Mouse (Mus musculus): Measurements from ENCODE around the gene Ltb4r1. TPM values are rescaled to one million over a fixed set of nuclear protein-coding genes. Genes with fewer than 3 reads are reported as not detected.

Ltb4r1 gene
- polyA plus RNA-seq, 1 experiment from 2014 or later = 0.28 TPM

DNA sequence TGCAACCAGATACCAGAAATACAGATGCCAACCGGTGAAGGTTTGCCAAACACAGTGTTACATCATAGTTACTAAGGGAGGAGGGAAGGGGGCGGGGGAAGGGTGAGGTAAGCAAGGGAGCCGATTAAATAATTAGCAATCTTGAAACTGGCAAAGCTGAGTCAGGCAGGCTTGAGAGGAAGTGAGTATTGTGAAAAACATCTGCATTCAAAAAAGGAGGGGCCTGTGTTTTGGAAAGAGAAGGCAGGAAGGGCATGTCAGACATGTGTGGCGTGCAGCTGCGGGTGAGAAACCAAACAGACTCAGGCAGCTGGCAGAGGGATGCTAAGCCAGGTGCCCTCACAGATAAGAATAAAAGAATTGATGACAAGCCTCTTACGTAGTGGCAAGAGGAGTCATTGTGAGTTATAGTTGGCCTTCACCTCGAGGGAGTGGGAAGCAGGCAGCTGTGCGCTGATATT lies 41.3 kb upstream of the Ltb4r1 start:
- H3K4me1 ChIP-seq (ENCODE audit: control insufficient read depth, insufficient read depth, low read length) = no peaks in the 10 kb centered on the region
- no peak overlapping the region for H3K4me3 ChIP-seq (ENCODE audit: low read depth, low read length)
- ATAC-seq = no peak
- no peaks in the 10 kb centered on the region for H3K9me3 ChIP-seq (replicated peaks; ENCODE audit: control insufficient read depth, low read length)
- H3K27me3 ChIP-seq (replicated peaks; ENCODE audit: control insufficient read depth, insufficient read depth, low read length) = no peaks in the 10 kb centered on the region
- H3K36me3 ChIP-seq (ENCODE audit: control insufficient read depth, insufficient read depth, low read length) = peaks cover under 1% of the 10 kb centered on the region; the same call in 1 of the 2 replicates
- 64% methylated on average over 8 of the region's 8 CpGs for WGBS
- no peak for DNase-seq (ENCODE audit: low spot score)
- H3K27ac ChIP-seq (ENCODE audit: low read depth, low read length) = no peak overlapping the region
- no peak overlapping the region for H3K4me2 ChIP-seq (ENCODE audit: low read length)
- no peak overlapping the region for H3K9ac ChIP-seq (ENCODE audit: low read length)

DNA sequence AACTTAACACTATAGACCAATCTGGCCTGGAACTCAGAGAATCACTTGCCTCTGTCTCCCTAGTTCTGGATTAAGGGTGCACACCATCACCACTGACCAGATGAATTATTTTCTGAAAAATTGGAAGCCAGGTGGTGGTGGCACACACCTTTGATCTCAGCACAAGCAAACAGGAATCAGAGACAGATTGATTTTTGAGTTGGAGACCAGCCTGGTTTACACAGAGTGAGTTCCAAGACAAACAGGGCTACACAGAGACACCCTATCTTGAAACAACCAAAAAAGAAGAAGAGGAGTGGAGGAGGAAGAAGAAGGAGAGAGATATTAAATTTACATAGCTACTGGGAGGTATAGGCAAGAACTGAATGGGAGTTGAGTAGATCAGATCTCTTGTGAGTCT lies 39.5 kb upstream of the Ltb4r1 start:
- ATAC-seq = no peak

DNA sequence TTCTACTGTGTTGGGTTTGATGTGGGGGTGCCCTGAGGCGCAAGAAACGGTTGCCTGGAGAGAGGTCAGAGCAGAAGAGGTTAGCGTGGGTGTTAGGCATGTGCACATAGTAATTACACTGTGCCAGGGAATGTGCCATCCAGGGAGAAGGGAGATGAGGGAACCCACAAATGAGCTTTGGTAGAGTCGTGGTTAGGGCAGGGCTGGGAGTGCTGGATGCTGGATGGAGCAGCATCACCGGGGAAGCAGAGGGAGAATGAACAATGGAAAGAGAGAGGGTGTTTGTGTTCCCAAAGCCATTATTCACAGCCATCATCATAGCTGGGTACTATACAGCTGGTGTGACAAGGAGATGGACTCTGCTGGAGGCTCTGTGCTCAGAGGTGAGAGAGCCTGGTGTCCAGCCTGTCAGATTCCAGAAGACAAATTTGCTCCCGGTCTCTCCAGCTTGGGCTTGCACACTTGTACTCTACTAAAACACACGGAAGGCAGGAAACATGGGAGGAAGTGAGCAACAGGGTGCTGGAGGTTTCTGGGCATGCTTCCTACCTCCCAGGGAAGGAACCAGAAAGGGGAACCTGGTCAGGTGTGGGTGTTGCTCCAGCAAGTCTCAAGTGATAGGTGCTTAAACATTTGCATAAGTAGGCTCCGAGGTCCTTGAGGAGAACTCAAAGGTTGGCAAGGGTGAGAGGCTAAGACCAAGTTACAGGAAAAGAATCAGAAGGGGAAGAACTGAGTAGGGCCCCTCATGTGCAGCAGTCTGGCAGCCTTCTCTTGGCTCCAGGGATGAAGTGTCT lies 37.7 kb upstream of the Ltb4r1 start:
- Histone ChIP-seq H3K4me1 (ENCODE audit: control insufficient read depth, insufficient read depth, low read length) (no peaks in the 10 kb centered on the region), H3K4me2 (ENCODE audit: low read length) (no peak overlapping the region), H3K36me3 (ENCODE audit: control insufficient read depth, insufficient read depth, low read length) (no peaks in the 10 kb centered on the region), H3K9ac (ENCODE audit: low read length) (no peak overlapping the region), H3K27ac (ENCODE audit: low read depth, low read length) (no peak overlapping the region), H3K4me3 (ENCODE audit: low read depth, low read length) (no peak overlapping the region), H3K9me3 (replicated peaks; ENCODE audit: control insufficient read depth, low read length) (no peaks in the 10 kb centered on the region), H3K27me3 (replicated peaks; ENCODE audit: control insufficient read depth, insufficient read depth, low read length) (no peaks in the 10 kb centered on the region)
- 74% methylated on average over 8 of the region's 8 CpGs for WGBS
- ATAC-seq (no peak), DNase-seq (ENCODE audit: low spot score) (no peak)

More for the DNA sequence above, 39.5 kb upstream of the Ltb4r1 start:
- H3K27ac ChIP-seq (ENCODE audit: low read depth, low read length) = no peak overlapping the region
- H3K4me3 ChIP-seq (ENCODE audit: low read depth, low read length) = no peak overlapping the region
- DNase-seq (ENCODE audit: low spot score) = no peak
- no peak overlapping the region for H3K4me2 ChIP-seq (ENCODE audit: low read length)
- no peaks in the 10 kb centered on the region for H3K4me1 ChIP-seq (ENCODE audit: control insufficient read depth, insufficient read depth, low read length)
- H3K27me3 ChIP-seq (replicated peaks; ENCODE audit: control insufficient read depth, insufficient read depth, low read length) = no peaks in the 10 kb centered on the region
- H3K9ac ChIP-seq (ENCODE audit: low read length) = no peak overlapping the region
- H3K36me3 ChIP-seq (ENCODE audit: control insufficient read depth, insufficient read depth, low read length) = no peaks in the 10 kb centered on the region
- H3K9me3 ChIP-seq (replicated peaks; ENCODE audit: control insufficient read depth, low read length) = no peaks in the 10 kb centered on the region

DNA sequence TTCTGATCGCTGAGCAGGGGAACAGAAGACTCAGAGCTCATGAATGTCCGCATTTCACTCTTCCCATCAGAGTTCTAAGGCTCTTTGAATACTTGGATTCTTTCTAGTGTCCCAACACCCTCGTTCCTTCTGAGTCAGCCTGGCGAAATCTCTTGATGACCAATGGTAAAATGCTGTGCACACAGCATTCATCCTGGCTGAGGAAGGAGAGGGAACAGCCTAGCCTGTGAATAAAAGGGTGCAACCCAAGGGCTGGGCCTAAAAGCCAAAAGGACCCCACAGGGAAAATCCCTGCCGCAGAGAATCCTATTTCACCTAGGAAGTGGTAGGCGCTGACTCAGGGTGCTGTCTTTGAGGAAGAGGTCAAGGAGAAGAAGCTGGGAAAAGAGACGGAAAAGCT lies 35.6 kb upstream of the Ltb4r1 start:
- H3K36me3 ChIP-seq (ENCODE audit: control insufficient read depth, insufficient read depth, low read length) = no peaks in the 10 kb centered on the region
- no peaks in the 10 kb centered on the region for H3K9me3 ChIP-seq (replicated peaks; ENCODE audit: control insufficient read depth, low read length)
- no peak overlapping the region for H3K27ac ChIP-seq (ENCODE audit: low read depth, low read length)
- no peak overlapping the region for H3K9ac ChIP-seq (ENCODE audit: low read length)
- H3K27me3 ChIP-seq (replicated peaks; ENCODE audit: control insufficient read depth, insufficient read depth, low read length) = no peaks in the 10 kb centered on the region
- H3K4me3 ChIP-seq (ENCODE audit: low read depth, low read length) = no peak overlapping the region
- H3K4me2 ChIP-seq (ENCODE audit: low read length) = no peak overlapping the region
- ATAC-seq = no peak
- 71% methylated on average over 7 of the region's 7 CpGs for WGBS
- DNase-seq (ENCODE audit: low spot score) = no peak
- no peaks in the 10 kb centered on the region for H3K4me1 ChIP-seq (ENCODE audit: control insufficient read depth, insufficient read depth, low read length)

DNA sequence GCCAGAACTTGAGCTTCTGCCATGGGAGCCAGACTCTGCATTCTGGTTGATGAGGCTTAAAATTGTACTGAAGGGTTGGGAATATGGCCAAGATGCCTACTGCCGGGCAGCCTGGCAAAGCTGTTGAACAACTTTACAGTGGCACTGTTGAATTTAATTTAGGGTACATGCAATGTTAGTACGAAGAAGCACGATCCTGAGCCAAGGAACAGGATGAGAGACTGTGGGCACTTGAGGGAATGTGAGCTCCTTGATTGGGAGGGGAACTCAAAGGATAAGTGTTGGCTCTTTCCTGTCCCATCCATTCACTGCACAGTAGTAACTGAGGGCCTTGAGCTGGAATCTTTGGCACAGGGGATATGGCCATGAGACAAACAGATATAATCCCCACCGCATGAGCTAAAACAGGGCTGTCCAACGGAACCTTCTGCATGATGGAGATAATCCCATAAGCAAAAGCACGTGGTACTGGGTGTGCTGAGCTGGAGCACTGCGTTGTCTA lies 35.2 kb upstream of the Ltb4r1 start:
- 66% methylated on average over 7 of the region's 7 CpGs for WGBS
- Histone ChIP-seq H3K9me3 (replicated peaks; ENCODE audit: control insufficient read depth, low read length) (no peaks in the 10 kb centered on the region), H3K27me3 (replicated peaks; ENCODE audit: control insufficient read depth, insufficient read depth, low read length) (no peaks in the 10 kb centered on the region), H3K4me2 (ENCODE audit: low read length) (no peak overlapping the region), H3K4me1 (ENCODE audit: control insufficient read depth, insufficient read depth, low read length) (no peaks in the 10 kb centered on the region), H3K27ac (ENCODE audit: low read depth, low read length) (no peak overlapping the region), H3K36me3 (ENCODE audit: control insufficient read depth, insufficient read depth, low read length) (no peaks in the 10 kb centered on the region), H3K4me3 (ENCODE audit: low read depth, low read length) (no peak overlapping the region), H3K9ac (ENCODE audit: low read length) (no peak overlapping the region)
- ATAC-seq = no peak
- DNase-seq (ENCODE audit: low spot score) = peak; percentile 66

DNA sequence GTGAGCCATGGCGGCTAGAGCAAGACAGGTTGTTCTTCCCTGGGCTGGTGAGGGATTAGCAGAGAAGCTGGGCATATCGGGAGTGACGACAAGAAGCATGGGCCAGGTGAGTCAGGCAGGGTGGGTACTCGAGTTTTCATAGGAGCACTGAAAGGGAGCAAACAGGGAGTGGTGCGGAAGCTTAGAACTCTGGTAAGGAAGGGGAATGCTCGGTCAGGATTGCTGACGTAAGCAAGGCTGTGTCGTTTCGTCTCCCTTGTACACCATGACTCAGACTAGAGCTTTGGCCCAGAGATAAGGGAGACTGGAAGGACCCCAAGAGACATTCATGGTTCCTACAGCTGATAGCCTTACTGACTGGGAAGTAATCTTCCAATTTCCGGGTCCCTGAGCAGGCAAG lies 31.9 kb upstream of the Ltb4r1 start:
- no peaks in the 10 kb centered on the region for H3K4me1 ChIP-seq (ENCODE audit: control insufficient read depth, insufficient read depth, low read length)
- 76% methylated on average over 10 of the region's 10 CpGs for WGBS
- no peak overlapping the region for H3K9ac ChIP-seq (ENCODE audit: low read length)
- H3K4me2 ChIP-seq (ENCODE audit: low read length) = no peak overlapping the region
- no peaks in the 10 kb centered on the region for H3K9me3 ChIP-seq (replicated peaks; ENCODE audit: control insufficient read depth, low read length)
- DNase-seq (ENCODE audit: low spot score) = no peak
- no peaks in the 10 kb centered on the region for H3K27me3 ChIP-seq (replicated peaks; ENCODE audit: control insufficient read depth, insufficient read depth, low read length)
- no peak overlapping the region for H3K27ac ChIP-seq (ENCODE audit: low read depth, low read length)
- no peak for ATAC-seq
- peaks cover 9% of the 10 kb centered on the region; the same call in 1 of the 2 replicates for H3K36me3 ChIP-seq (ENCODE audit: control insufficient read depth, insufficient read depth, low read length)
- H3K4me3 ChIP-seq (ENCODE audit: low read depth, low read length) = no peak overlapping the region

DNA sequence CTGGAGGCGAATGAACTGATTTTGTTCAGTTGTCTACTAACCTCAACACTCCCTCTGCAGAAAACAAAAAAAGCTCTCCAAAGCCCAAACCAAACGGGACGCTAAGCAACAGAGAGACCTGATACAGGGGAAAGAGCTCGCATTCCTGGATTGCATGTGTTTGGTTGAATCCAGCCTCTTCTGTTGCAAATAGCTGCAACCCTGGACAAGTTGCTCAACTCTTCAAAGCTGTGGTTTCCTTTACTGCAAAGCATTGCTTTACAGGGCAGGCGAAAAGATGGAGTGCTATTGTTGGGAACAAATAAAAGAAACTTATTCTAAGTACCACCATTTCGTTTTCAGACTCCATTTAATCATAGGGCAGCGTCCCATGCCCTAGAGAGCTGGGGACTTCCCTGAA lies 30.9 kb upstream of the Ltb4r1 start:
- no peak overlapping the region for H3K27ac ChIP-seq (ENCODE audit: low read depth, low read length)
- DNase-seq (ENCODE audit: low spot score) (no peak), ATAC-seq (no peak)
- H3K27me3 ChIP-seq (replicated peaks; ENCODE audit: control insufficient read depth, insufficient read depth, low read length) = no peaks in the 10 kb centered on the region
- H3K9me3 ChIP-seq (replicated peaks; ENCODE audit: control insufficient read depth, low read length) = no peaks in the 10 kb centered on the region
- peaks cover 19% of the 10 kb centered on the region for H3K36me3 ChIP-seq (ENCODE audit: control insufficient read depth, insufficient read depth, low read length)
- H3K9ac ChIP-seq (ENCODE audit: low read length) = no peak overlapping the region
- H3K4me1 ChIP-seq (ENCODE audit: control insufficient read depth, insufficient read depth, low read length) = no peaks in the 10 kb centered on the region
- 74% methylated on average over 7 of the region's 7 CpGs for WGBS
- H3K4me2 ChIP-seq (ENCODE audit: low read length) = no peak overlapping the region
- H3K4me3 ChIP-seq (ENCODE audit: low read depth, low read length) = no peak overlapping the region

DNA sequence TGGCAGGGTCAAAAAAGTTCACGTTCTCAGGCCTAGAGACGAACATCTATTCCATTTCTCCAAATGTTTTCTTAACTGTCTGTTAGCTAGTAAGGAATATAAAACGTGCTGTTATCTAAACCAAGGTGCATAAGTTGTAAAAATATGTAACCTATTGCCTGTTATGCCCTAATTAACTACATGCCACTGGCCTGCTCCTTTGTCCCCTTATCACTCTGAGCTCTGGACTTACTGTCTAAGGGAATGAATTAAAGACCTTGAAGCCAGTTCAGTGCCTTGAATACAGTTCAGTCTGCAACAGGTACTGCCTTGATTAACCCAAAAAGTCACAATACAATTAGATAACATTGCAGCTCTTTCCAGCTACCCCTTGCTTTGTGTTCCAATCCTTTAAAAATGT lies 30.4 kb upstream of the Ltb4r1 start:
- Histone ChIP-seq H3K27me3 (replicated peaks; ENCODE audit: control insufficient read depth, insufficient read depth, low read length) (no peaks in the 10 kb centered on the region), H3K27ac (ENCODE audit: low read depth, low read length) (no peak overlapping the region), H3K36me3 (ENCODE audit: control insufficient read depth, insufficient read depth, low read length) (peaks cover 23% of the 10 kb centered on the region), H3K4me2 (ENCODE audit: low read length) (no peak overlapping the region), H3K4me1 (ENCODE audit: control insufficient read depth, insufficient read depth, low read length) (no peaks in the 10 kb centered on the region), H3K9ac (ENCODE audit: low read length) (no peak overlapping the region), H3K4me3 (ENCODE audit: low read depth, low read length) (no peak overlapping the region), H3K9me3 (replicated peaks; ENCODE audit: control insufficient read depth, low read length) (no peaks in the 10 kb centered on the region)
- WGBS = 69% methylated on average over 3 of the region's 3 CpGs
- ATAC-seq (no peak), DNase-seq (ENCODE audit: low spot score) (no peak)

DNA sequence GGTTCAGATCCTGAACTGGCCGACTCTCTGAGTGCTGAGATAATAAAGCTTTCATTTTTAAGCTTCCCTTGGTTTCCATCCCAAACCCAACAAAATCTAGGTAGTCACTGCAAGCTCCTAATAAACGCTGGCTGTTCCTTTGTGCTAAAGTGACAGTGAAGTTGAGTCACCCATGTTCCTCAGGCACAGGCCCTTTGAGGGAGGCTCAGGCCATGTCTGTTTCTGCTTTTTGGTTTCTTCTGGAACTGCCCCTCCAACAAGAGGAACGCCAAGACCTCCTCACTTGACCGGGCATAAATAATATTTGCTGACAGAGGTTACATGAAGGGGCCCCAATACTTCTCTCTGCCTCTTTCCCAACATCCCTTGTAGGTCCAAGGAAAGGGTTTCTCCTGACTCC lies 30.0 kb upstream of the Ltb4r1 start:
- H3K27me3 ChIP-seq (replicated peaks; ENCODE audit: control insufficient read depth, insufficient read depth, low read length) = no peaks in the 10 kb centered on the region
- H3K4me1 ChIP-seq (ENCODE audit: control insufficient read depth, insufficient read depth, low read length) = no peaks in the 10 kb centered on the region
- DNase-seq (ENCODE audit: low spot score) = no peak
- no peak overlapping the region for H3K27ac ChIP-seq (ENCODE audit: low read depth, low read length)
- H3K4me3 ChIP-seq (ENCODE audit: low read depth, low read length) = no peak overlapping the region
- H3K4me2 ChIP-seq (ENCODE audit: low read length) = no peak overlapping the region
- no peak overlapping the region for H3K9ac ChIP-seq (ENCODE audit: low read length)
- no peak for ATAC-seq
- H3K9me3 ChIP-seq (replicated peaks; ENCODE audit: control insufficient read depth, low read length) = no peaks in the 10 kb centered on the region
- 81% methylated on average over 4 of the region's 4 CpGs for WGBS
- H3K36me3 ChIP-seq (ENCODE audit: control insufficient read depth, insufficient read depth, low read length) = peaks cover 26% of the 10 kb centered on the region
